Mouse (Mus musculus): ENCODE results near the gene Esrrg. TPM values are rescaled to one million over a fixed set of nuclear protein-coding genes. Genes with fewer than 3 reads are reported as not detected.

Gene Esrrg
- polyA plus RNA-seq, 1 experiment from 2014 or later, result 21.2 TPM

DNA sequence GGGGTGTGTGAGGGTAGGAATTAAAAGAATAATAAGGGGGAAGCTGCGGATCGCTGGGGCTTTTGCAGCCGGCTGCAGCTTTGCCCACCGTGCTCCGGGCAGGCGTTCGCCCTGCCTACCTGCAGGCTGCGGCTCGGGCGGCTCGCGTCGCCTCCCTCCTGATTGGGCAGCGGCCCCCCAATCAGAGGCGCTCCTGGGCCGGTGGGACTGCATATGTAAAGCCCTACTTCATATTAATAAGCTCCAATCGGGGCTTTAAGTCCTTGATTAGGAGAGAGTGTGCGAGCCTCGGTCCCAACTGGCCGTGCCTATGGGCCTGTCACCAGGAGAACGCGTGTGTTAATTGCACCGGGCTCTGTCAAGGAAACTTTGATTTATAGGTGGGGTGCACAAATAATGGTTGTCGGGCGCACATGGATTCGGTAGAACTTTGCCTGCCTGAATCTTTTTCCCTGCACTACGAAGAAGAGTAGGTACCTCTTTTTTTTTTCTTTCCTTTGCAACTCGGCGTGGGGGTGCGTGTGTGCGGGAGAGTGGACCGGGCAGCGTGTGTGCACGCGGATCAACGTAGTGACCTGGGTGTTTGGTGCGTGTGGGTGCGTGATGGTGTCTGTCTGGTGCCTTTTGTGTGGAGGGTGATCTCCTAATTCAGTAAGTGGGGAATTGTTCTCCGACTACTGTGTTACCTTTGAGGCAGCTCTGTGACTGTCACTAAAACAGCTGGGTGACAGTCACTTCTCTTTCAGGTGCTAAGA is 389.2 kb downstream of the Esrrg start:
- H3K9ac ChIP-seq, result peak overlapping the region; percentile 84
- peak overlapping the region; percentile 81 for H3K27ac ChIP-seq (replicated peaks)
- H3K4me1 ChIP-seq, result peaks cover 11% of the 10 kb centered on the region; the same call in 1 of the 2 replicates
- H3K9me3 ChIP-seq, result no peaks in the 10 kb centered on the region
- no peaks in the 10 kb centered on the region for H3K27me3 ChIP-seq (replicated peaks)
- peak overlapping the region; percentile 68 for H3K4me3 ChIP-seq
- under 1% methylated on average over 39 of the region's 39 CpGs for WGBS
- no peaks in the 10 kb centered on the region for H3K36me3 ChIP-seq
- H3K4me2 ChIP-seq, result peak overlapping the region; percentile 74
- ATAC-seq (ENCODE audit: extremely low read depth, insufficient number of reproducible peaks, low FRiP score, low TSS enrichment), result peak; percentile 82

DNA sequence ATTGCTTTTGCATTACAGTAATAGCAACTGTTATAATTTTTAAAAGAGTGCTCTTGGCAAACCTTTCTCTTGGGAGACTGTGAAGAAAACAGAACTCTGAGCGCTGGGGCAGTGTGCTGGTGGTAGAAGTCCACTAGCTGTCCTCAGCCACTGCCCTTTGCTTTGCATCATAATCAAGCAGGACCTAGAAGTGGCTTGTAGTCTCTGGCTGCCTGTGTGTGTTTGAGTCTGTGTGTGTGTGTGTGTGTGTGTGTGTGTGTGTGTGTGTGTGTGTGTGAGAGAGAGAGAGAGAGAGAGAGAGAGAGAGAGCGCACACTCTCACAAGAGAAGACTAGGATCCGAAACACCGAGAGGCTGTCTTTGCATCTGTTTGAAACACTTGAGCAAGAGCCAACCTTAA is 390.5 kb downstream of the Esrrg start:
- H3K36me3 ChIP-seq, result no peaks in the 10 kb centered on the region
- no peaks in the 10 kb centered on the region for H3K9me3 ChIP-seq
- peak overlapping the region; percentile 73 for H3K27ac ChIP-seq (replicated peaks)
- H3K27me3 ChIP-seq (replicated peaks), result no peaks in the 10 kb centered on the region
- H3K9ac ChIP-seq, result peak overlapping the region; percentile 79
- 32% methylated on average over 4 of the region's 4 CpGs for WGBS
- no peak for ATAC-seq (ENCODE audit: extremely low read depth, insufficient number of reproducible peaks, low FRiP score, low TSS enrichment)
- peak overlapping the region; percentile 53 for H3K4me3 ChIP-seq
- H3K4me2 ChIP-seq, result peak overlapping the region; percentile 70
- H3K4me1 ChIP-seq, result peaks cover 17% of the 10 kb centered on the region

DNA sequence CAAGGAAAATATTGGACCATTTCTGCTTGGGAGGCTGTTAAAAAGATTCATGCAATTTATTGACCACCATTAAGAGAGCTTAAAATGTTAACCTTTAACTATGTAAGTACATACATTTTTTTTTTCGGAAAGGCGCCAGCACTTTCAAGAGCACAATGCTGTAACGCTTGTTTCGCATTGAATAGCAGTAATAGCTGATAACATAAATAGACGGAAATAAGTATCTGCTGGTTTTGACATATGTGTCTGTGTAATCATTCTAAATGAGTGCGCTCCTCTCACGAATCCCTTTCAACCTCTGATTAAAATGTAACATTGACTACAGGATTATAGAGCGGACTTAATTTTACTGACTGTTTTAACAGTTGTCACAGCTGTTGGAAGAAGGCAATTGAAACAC is 391.6 kb downstream of the Esrrg start:
- ATAC-seq (ENCODE audit: extremely low read depth, insufficient number of reproducible peaks, low FRiP score, low TSS enrichment), result no peak
- Histone ChIP-seq H3K27ac (replicated peaks) (no peak overlapping the region; the same call in 1 of the 2 replicates), H3K9ac (peak overlapping the region; percentile 79), H3K4me3 (peak overlapping the region; percentile 53), H3K4me1 (peaks cover 23% of the 10 kb centered on the region), H3K4me2 (peak overlapping the region; percentile 70), H3K36me3 (no peaks in the 10 kb centered on the region), H3K9me3 (no peaks in the 10 kb centered on the region), H3K27me3 (replicated peaks) (no peaks in the 10 kb centered on the region)
- 30% methylated on average over 8 of the region's 8 CpGs for WGBS

- Histone ChIP-seq H3K4me2 (peak overlapping the region; percentile 69), H3K27me3 (replicated peaks) (no peaks in the 10 kb centered on the region), H3K9me3 (no peaks in the 10 kb centered on the region), H3K36me3 (no peaks in the 10 kb centered on the region), H3K4me3 (peak overlapping the region; percentile 40), H3K27ac (replicated peaks) (peak overlapping the region; percentile 59), H3K4me1 (peaks cover 59% of the 10 kb centered on the region), H3K9ac (peak overlapping the region; percentile 38)
- 16% methylated on average over 13 of the region's 13 CpGs for WGBS
- ATAC-seq (ENCODE audit: extremely low read depth, insufficient number of reproducible peaks, low FRiP score, low TSS enrichment), result no peak
Observed at GRCm38 (mm10) chr1:188006820-188007491, 398.4 kb downstream of the Esrrg start.

DNA sequence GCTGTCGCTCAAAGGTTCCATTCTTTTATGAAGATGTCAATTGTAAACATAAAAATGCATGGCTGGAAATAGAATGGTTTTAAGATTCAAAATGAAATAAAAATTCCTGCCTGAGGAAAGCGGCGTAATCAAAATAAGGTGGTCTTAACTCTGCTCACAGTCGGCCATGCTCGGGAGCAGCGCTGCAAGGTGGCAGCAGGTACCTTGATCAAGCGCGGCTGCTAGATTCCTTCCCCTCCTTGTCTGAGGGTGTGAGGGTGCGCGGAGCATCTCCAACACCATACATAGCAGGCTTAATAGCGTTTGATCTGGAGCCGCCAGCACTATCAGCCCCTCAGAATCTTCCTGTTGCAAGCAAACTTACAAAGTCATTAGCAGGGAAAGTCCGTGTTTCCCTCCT is 399.9 kb downstream of the Esrrg start:
- Histone ChIP-seq H3K9ac (peak overlapping the region; percentile 15; the same call in 1 of the 2 replicates), H3K4me1 (peaks cover 67% of the 10 kb centered on the region), H3K4me2 (peak overlapping the region; percentile 69), H3K27me3 (replicated peaks) (no peaks in the 10 kb centered on the region), H3K4me3 (peak overlapping the region; percentile 40; the same call in 1 of the 2 replicates), H3K9me3 (no peaks in the 10 kb centered on the region), H3K27ac (replicated peaks) (peak overlapping the region; percentile 15; the same call in 1 of the 2 replicates), H3K36me3 (no peaks in the 10 kb centered on the region)
- 44% methylated on average over 13 of the region's 13 CpGs for WGBS
- ATAC-seq (ENCODE audit: extremely low read depth, insufficient number of reproducible peaks, low FRiP score, low TSS enrichment), result no peak

DNA sequence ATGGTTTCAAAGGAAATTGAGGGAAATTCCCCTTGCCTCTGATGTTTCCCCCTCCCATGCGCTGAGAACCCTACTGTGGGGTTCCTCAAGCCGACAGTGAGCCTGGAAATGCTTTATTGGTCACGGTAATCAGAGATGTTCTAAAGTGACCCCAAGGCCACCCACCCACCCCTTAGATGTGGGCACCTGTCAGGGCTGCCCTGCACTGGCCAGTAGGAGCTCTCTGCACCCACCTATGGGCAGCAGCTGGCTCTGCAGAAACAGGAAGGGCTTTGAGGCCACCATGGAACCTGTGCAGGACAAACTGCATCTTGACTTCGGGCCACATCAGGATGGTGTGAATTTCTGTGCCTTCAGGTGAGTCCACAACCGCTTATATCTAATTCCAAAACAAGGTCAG is 401.3 kb downstream of the Esrrg start:
- no peak overlapping the region; the same call in 1 of the 2 replicates for H3K9ac ChIP-seq
- no peaks in the 10 kb centered on the region for H3K36me3 ChIP-seq
- 71% methylated on average over 5 of the region's 5 CpGs for WGBS
- H3K9me3 ChIP-seq, result no peaks in the 10 kb centered on the region
- no peaks in the 10 kb centered on the region for H3K27me3 ChIP-seq (replicated peaks)
- H3K27ac ChIP-seq (replicated peaks), result peak overlapping the region; percentile 83
- H3K4me1 ChIP-seq, result peaks cover 68% of the 10 kb centered on the region
- ATAC-seq (ENCODE audit: extremely low read depth, insufficient number of reproducible peaks, low FRiP score, low TSS enrichment), result no peak; the same call in 1 of the 2 replicates
- H3K4me2 ChIP-seq, result no peak overlapping the region
- no peak overlapping the region for H3K4me3 ChIP-seq

- Histone ChIP-seq H3K36me3 (no peaks in the 10 kb centered on the region), H3K27me3 (replicated peaks) (no peaks in the 10 kb centered on the region), H3K9ac (no peak overlapping the region), H3K4me2 (peak overlapping the region; percentile 43), H3K27ac (replicated peaks) (peak overlapping the region; percentile 83), H3K4me3 (no peak overlapping the region), H3K4me1 (peaks cover 71% of the 10 kb centered on the region), H3K9me3 (no peaks in the 10 kb centered on the region)
- 43% methylated on average over 1 of the region's 1 CpGs for WGBS
- no peak for ATAC-seq (ENCODE audit: extremely low read depth, insufficient number of reproducible peaks, low FRiP score, low TSS enrichment)
Observed at GRCm38 (mm10) chr1:188010860-188011259, 402.3 kb downstream of the Esrrg start.

DNA sequence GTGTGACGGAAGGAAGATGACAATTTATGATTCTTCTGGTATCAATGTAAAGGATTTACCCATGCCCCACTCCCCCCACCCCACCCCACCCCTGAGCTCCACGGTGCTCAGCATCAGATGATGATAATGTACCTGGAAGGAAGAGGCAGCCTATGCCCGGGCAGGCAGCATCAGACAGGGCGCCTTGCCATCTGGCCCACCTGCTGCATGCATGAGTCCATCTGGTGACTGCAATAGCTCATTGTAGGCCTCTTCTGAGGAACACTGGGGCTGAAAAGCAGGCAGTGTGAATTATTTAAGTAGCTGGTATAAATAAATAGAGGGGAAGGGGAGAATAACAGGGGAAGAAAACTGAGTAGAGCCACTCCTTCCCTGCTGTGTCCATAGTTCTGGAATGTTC is 405.8 kb downstream of the Esrrg start:
- Histone ChIP-seq H3K27me3 (replicated peaks) (no peaks in the 10 kb centered on the region), H3K27ac (replicated peaks) (no peak overlapping the region), H3K4me3 (no peak overlapping the region), H3K9ac (no peak overlapping the region), H3K9me3 (no peaks in the 10 kb centered on the region), H3K4me1 (peaks cover 72% of the 10 kb centered on the region), H3K4me2 (no peak overlapping the region), H3K36me3 (no peaks in the 10 kb centered on the region)
- no peak for ATAC-seq (ENCODE audit: extremely low read depth, insufficient number of reproducible peaks, low FRiP score, low TSS enrichment)
- WGBS, result 65% methylated on average over 4 of the region's 4 CpGs

DNA sequence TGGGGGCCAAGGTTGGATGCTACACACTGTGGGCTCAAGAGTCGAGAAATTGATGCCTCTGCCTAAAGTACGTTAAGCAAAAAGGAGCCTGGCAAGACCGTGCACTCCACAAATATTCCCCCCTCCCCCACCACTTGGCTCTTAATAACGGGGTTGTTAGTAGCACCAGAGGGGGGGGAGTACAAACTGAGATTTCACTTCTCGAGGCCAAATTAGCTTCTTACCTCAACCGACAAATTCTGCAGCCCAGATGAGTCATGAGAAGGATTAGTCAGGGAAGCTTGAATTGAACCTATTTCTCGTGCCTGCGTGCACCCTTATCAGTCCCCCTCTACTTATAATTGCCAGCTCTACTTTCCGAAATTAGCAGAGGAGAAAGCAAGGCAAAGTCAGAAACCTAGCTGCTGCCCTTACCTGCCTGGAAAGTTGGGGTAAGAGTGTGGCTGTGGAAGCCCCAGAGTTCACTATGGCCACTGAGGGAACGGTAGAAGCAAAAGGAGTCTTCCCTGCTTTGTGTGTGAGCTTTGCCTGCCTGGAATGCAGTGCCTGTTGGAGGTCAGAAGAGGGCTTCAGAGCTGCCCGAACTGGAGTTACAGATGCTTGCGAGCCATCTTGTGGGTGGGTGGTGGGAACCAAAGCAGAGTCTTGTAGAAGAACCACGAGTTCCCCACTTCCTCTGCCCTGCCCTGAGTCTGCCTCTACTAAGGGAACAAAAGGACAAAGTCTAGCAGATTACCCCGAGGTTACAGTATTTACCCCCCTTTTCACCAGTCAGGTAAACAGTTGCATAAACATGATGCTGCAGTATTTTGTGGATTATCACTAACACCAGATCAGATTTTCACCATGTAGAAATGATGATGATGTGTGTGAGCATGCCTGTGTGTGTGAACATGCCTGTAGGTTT is 409.6 kb downstream of the Esrrg start:
- Histone ChIP-seq H3K4me2 (peak overlapping the region; percentile 59), H3K27me3 (replicated peaks) (no peaks in the 10 kb centered on the region), H3K4me3 (peak overlapping the region; percentile 20; the same call in 1 of the 2 replicates), H3K36me3 (peaks cover 8% of the 10 kb centered on the region; the same call in 1 of the 2 replicates), H3K9me3 (no peaks in the 10 kb centered on the region), H3K27ac (replicated peaks) (peak overlapping the region; percentile 76), H3K4me1 (peaks cover 46% of the 10 kb centered on the region), H3K9ac (peak overlapping the region; percentile 62)
- 36% methylated on average over 14 of the region's 14 CpGs for WGBS
- ATAC-seq (ENCODE audit: extremely low read depth, insufficient number of reproducible peaks, low FRiP score, low TSS enrichment), result no peak

- H3K36me3 ChIP-seq, result no peaks in the 10 kb centered on the region
- peaks cover 7% of the 10 kb centered on the region for H3K4me1 ChIP-seq
- H3K9me3 ChIP-seq, result no peaks in the 10 kb centered on the region
- 80% methylated on average over 8 of the region's 8 CpGs for WGBS
- no peak overlapping the region for H3K27ac ChIP-seq (replicated peaks)
- no peaks in the 10 kb centered on the region for H3K27me3 ChIP-seq (replicated peaks)
- no peak for ATAC-seq (ENCODE audit: extremely low read depth, insufficient number of reproducible peaks, low FRiP score, low TSS enrichment)
- H3K9ac ChIP-seq, result no peak overlapping the region
- no peak overlapping the region for H3K4me3 ChIP-seq
- H3K4me2 ChIP-seq, result no peak overlapping the region
Observed at GRCm38 (mm10) chr1:188029205-188029604, 420.6 kb downstream of the Esrrg start.

GRCm38 (mm10) chr1:188030116-188030515 is 421.5 kb downstream of the Esrrg start:
- no peak for ATAC-seq (ENCODE audit: extremely low read depth, insufficient number of reproducible peaks, low FRiP score, low TSS enrichment)
- Histone ChIP-seq H3K36me3 (no peaks in the 10 kb centered on the region), H3K4me2 (no peak overlapping the region), H3K9me3 (no peaks in the 10 kb centered on the region), H3K4me3 (no peak overlapping the region), H3K4me1 (peaks cover 7% of the 10 kb centered on the region), H3K27me3 (replicated peaks) (no peaks in the 10 kb centered on the region), H3K27ac (replicated peaks) (no peak overlapping the region), H3K9ac (no peak overlapping the region)
- 61% methylated on average over 10 of the region's 10 CpGs for WGBS
